Mouse (Mus musculus) myocyte (in vitro differentiated cells): ENCODE measurements at regions not wholly inside any gene's neighbourhood (a gene's known extent, or its start where the extent isn't known, plus 50 kb on each side); places are given as distances from the start of the nearest gene placed in this dataset.

Source experiments
- H3K27me3 ChIP-seq: one replicate; pipeline ENCODE4 v1.6.1; 2011; ENCODE audit not compliant: control insufficient read depth, insufficient read depth, insufficient read length
- H3K36me3 ChIP-seq: one replicate; pipeline ENCODE4 v1.6.1; 2011; ENCODE audit not compliant: control insufficient read depth, insufficient read depth
- H3K4me2 ChIP-seq: one replicate; pipeline ENCODE4 v1.6.1; 2011; ENCODE audit warnings: low read depth, control low read depth
- H3K4me3 ChIP-seq: one replicate; pipeline ENCODE4 v1.5.1; 2011; ENCODE audit warnings: mild to moderate bottlenecking, control low read depth, moderate library complexity
- H3K79me2 ChIP-seq: one replicate; pipeline ENCODE4 v1.6.1; 2011; ENCODE audit not compliant: control insufficient read depth, insufficient read depth
- H3ac ChIP-seq: one replicate; pipeline ENCODE4 v1.6.1; 2011; ENCODE audit not compliant: control insufficient read depth, insufficient read length
- CEBPB ChIP-seq: IDR thresholded peaks from 2 replicates; pipeline ENCODE4 v1.6.1; 2011; ENCODE audit warnings: mild to moderate bottlenecking, moderate library complexity; ENCODE audit not compliant: poor library complexity, insufficient read depth, severe bottlenecking
- E2F4 ChIP-seq: IDR thresholded peaks from one replicate; pipeline ENCODE4 v1.6.1; 2011; ENCODE audit warnings: mild to moderate bottlenecking, control low read depth, moderate library complexity; ENCODE audit not compliant: insufficient read depth
- MAX ChIP-seq: IDR thresholded peaks from one replicate; pipeline ENCODE4 v1.6.1; 2011; ENCODE audit warnings: low read depth, mild to moderate bottlenecking, control low read depth
- MYOD1 ChIP-seq, 3 experiments: IDR thresholded peaks; one replicate each; pipeline ENCODE4 v1.6.1; 2011; ENCODE audit warnings: control low read depth in 2 of 3, low read depth in 2 of 3, mild to moderate bottlenecking in 2 of 3, moderate library complexity in 1 of 3; ENCODE audit not compliant: insufficient read length in 2 of 3, control insufficient read depth in 1 of 3
- MYOG ChIP-seq, 3 experiments: IDR thresholded peaks; one replicate each; pipeline ENCODE4 v1.6.1; 2011; ENCODE audit warnings: control low read depth in 2 of 3, low read depth in 2 of 3, mild to moderate bottlenecking in 2 of 3; ENCODE audit not compliant: insufficient read length in 2 of 3, control insufficient read depth in 1 of 3, insufficient read depth in 1 of 3
- POLR2A ChIP-seq: IDR thresholded peaks from one replicate; pipeline ENCODE4 v1.6.1; 2011; ENCODE audit warnings: low read depth, mild to moderate bottlenecking, control low read depth, moderate library complexity; ENCODE audit not compliant: insufficient read length
- POLR2AphosphoS2 ChIP-seq: IDR thresholded peaks from one replicate; pipeline ENCODE4 v1.6.1; 2011; ENCODE audit warnings: low read depth, control low read depth; ENCODE audit not compliant: insufficient read length
- REST ChIP-seq: IDR thresholded peaks from one replicate; pipeline ENCODE4 v1.6.1; 2011; ENCODE audit warnings: mild to moderate bottlenecking, control low read depth, moderate library complexity; ENCODE audit not compliant: insufficient read depth, insufficient read length
- SRF ChIP-seq: IDR thresholded peaks from one replicate; pipeline ENCODE4 v1.6.1; 2011; ENCODE audit warnings: low read depth; ENCODE audit not compliant: control insufficient read depth, insufficient read length
- TCF12 ChIP-seq: IDR thresholded peaks from one replicate; pipeline ENCODE4 v1.6.1; 2011; ENCODE audit warnings: mild to moderate bottlenecking, control low read depth; ENCODE audit not compliant: poor library complexity, insufficient read depth, severe bottlenecking
- TCF3 ChIP-seq: IDR thresholded peaks from one replicate; pipeline ENCODE4 v1.6.1; 2011; ENCODE audit warnings: low read depth, control low read depth; ENCODE audit not compliant: insufficient read length
- USF1 ChIP-seq: IDR thresholded peaks from one replicate; pipeline ENCODE4 v1.6.1; 2011; ENCODE audit warnings: low read depth, mild to moderate bottlenecking, control low read depth, moderate library complexity

GRCm38 (mm10) chr13:111345486-111346440 is 91.0 kb downstream of the Actbl2 start:
- H3K27me3 ChIP-seq: no peaks in the 10 kb centered on the region

DNA sequence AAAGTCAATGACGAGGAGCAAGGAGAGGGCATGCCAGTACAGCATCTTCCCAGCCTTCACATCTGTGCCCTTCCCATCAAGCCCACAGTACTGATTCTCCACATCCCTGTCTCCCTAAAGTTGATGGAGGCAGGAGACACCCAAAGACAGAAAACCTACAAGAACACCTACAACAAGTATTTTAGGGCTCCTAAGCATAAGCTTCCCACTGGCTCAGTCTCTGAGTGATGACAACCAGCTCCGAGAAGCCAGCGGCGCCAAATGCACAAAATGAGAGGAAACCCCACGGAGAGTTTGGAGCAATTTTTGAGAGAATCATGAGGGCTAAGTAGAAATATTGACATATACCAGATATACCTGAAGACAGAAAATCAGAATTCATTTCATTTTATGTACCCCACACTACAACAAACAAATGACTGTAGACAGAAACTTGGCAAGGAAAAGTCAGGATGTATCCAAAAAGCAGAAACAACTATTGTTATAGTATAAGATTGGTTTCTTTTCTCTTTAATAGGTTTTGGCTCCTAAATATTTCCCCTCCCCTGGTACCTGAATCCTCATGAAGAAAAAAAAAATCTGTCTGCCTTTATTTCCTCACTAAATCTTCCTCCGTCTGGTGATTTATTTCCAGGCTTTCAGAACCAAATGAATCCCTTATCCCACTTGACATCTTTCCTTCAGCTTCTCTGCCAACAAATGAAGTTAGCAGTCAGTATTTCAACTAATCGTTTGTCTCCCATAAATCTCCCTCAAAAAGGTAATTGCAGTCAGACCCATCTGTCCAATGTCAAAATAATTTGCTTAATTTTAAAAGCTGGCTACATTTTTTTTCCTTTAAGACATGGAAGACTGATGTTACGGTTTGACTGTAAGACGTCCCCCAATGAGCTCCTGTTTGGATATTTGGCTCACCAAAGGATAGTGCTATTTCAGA is 102.0 kb downstream of the Actbl2 start:
- Histone ChIP-seq H3K36me3 (no peaks in the 10 kb centered on the region), H3K4me3 (no peak overlapping the region), H3K4me2 (no peak overlapping the region), H3K79me2 (no peaks in the 10 kb centered on the region), H3ac (no peak overlapping the region), H3K27me3 (no peaks in the 10 kb centered on the region)
- TF ChIP-seq CEBPB (no peak), USF1 (no peak), MYOD1 (IDR thresholded peaks at IDR 0.05; ENCODE audit: control insufficient read depth in 1 of 3, insufficient read length in 2 of 3, low read depth in 2 of 3) (no peak), TCF12 (no peak), SRF (no peak), MYOG (IDR thresholded peaks at IDR 0.05; ENCODE audit: control insufficient read depth in 1 of 3, insufficient read depth in 1 of 3, insufficient read length in 2 of 3, low read depth in 2 of 3) (no peak), E2F4 (no peak), MAX (no peak), POLR2A (no peak), TCF3 (no peak), REST (no peak), POLR2AphosphoS2 (no peak)

More at GRCm38 (mm10) chr13:111345486-111346440, 91.0 kb downstream of the Actbl2 start:
- Histone ChIP-seq H3K4me2 (peak overlapping the region; percentile 49), H3K79me2 (no peaks in the 10 kb centered on the region), H3K36me3 (no peaks in the 10 kb centered on the region), H3K4me3 (no peak overlapping the region), H3ac (no peak overlapping the region)
- TF ChIP-seq POLR2AphosphoS2: no peak
- TF ChIP-seq CEBPB: no peak
- TF ChIP-seq REST: no peak
- TF ChIP-seq TCF3: no peak
- no peak for TF ChIP-seq MAX
- no peak for TF ChIP-seq MYOD1 (IDR thresholded peaks at IDR 0.05; ENCODE audit: control insufficient read depth in 1 of 3, insufficient read length in 2 of 3, low read depth in 2 of 3)
- TF ChIP-seq SRF: no peak
- TF ChIP-seq POLR2A: no peak
- no peak for TF ChIP-seq TCF12

DNA sequence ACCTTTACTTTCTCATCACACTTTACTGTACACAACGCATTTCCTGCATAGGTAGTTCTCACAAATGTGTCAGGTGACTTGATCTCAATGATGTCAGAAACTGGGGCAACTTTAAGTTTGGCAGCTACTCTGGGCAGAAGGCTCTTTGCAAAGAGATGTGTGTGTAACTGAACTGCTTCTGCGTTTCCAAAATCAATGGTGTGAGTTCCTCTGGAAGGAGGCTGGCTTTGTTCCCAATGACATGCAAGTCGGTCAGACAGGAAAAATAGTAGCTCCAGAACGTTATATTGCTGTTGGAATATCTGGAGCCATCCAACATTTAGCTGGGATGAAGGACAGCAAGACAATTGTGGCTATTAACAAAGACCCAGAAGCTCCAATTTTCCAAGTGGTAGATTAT is 106.6 kb downstream of the Actbl2 start:
- Histone ChIP-seq H3K27me3 (peaks cover 4% of the 10 kb centered on the region), H3K4me3 (no peak overlapping the region), H3ac (no peak overlapping the region), H3K4me2 (no peak overlapping the region), H3K36me3 (no peaks in the 10 kb centered on the region), H3K79me2 (no peaks in the 10 kb centered on the region)
- TF ChIP-seq CEBPB (no peak), USF1 (no peak), MYOD1 (IDR thresholded peaks at IDR 0.05; ENCODE audit: control insufficient read depth in 1 of 3, insufficient read length in 2 of 3, low read depth in 2 of 3) (no peak), E2F4 (no peak)

- H3K79me2 ChIP-seq: no peaks in the 10 kb centered on the region
- TF ChIP-seq POLR2A (no peak), SRF (no peak), MYOD1 (IDR thresholded peaks at IDR 0.05; ENCODE audit: control insufficient read depth in 1 of 3, insufficient read length in 2 of 3, low read depth in 2 of 3) (no peak), MAX (no peak), TCF12 (no peak), CEBPB (no peak), USF1 (no peak), POLR2AphosphoS2 (no peak), TCF3 (no peak), MYOG (IDR thresholded peaks at IDR 0.05; ENCODE audit: control insufficient read depth in 1 of 3, insufficient read depth in 1 of 3, insufficient read length in 2 of 3, low read depth in 2 of 3) (no peak), E2F4 (no peak), REST (no peak)
- H3K4me3 ChIP-seq: no peak overlapping the region
- H3ac ChIP-seq: no peak overlapping the region
- peaks cover 4% of the 10 kb centered on the region for H3K27me3 ChIP-seq
- H3K4me2 ChIP-seq: no peak overlapping the region
- H3K36me3 ChIP-seq: no peaks in the 10 kb centered on the region
Observed at GRCm38 (mm10) chr13:111363176-111363739, 108.4 kb downstream of the Actbl2 start.
